Mouse (Mus musculus) gastrocnemius, postnatal 14 days (tissue): ENCODE measurements around the gene Fcor. TPM values are rescaled to one million over a fixed set of nuclear protein-coding genes. Genes with fewer than 3 reads are reported as not detected.

Experiments
- DNase-seq: peaks from one replicate; pipeline ENCODE4 v3.0.0; 2021; ENCODE audit warnings: mixed read lengths
- intact Hi-C: fragments of 180-260 bp; cut with DNase I; formaldehyde crosslinking; loops from one replicate; pipeline ENCODE4 v1.15.1; 2025; ENCODE audit warnings: low total_unique reads
- total RNA-seq, 2 experiments: library from RNA; stranded (reverse); gene quantifications; 2 replicates each; pipeline ENCODE4 v1.2.3; 2021

Gene Fcor
- total RNA-seq, 2 experiments from 2014 or later: 1.2 to 3.0 TPM

GRCm38 (mm10) chr8:3630647-3631477 lies 41.3 kb downstream of the Fcor start, which contains the start of gene Stxbp2:
Stxbp2 (plus strand) TSS chr8:3630955.
- intact Hi-C loops: no loop called here
- no peak for DNase-seq

- DNase-seq: no peak
- intact Hi-C loops: loop anchor here (10.0 kb wide), 1 partner anchor 47 kb away; the partner anchor contains the start of genes Fcor and Trappc5
These were observed 44.1 kb downstream of the Fcor start for GRCm38 (mm10) chr8:3628014-3628413.

- intact Hi-C loops: loop anchor here (10.0 kb wide), 1 partner anchor 48 kb away; the partner anchor contains the start of genes Fcor and Trappc5
- no peak for DNase-seq
These were observed 45.2 kb downstream of the Fcor start for GRCm38 (mm10) chr8:3626971-3627370.

- intact Hi-C loops: loop anchor here (10.0 kb wide), 1 partner anchor 49 kb away; the partner anchor contains the start of genes Fcor and Trappc5
- no peak for DNase-seq
These were observed 46.7 kb downstream of the Fcor start, which contains the start of gene Pcp2 for GRCm38 (mm10) chr8:3625445-3625844. Pcp2 (minus strand) TSS chr8:3625545.

GRCm38 (mm10) chr8:3622119-3622518 lies 50.0 kb downstream of the Fcor start:
- intact Hi-C loops: loop anchor here (10.0 kb wide), 1 partner anchor 53 kb away; the partner anchor contains the start of genes Fcor and Trappc5
- no peak for DNase-seq

GRCm38 (mm10) chr8:3621199-3621970 lies 50.8 kb downstream of the Fcor start, which contains the start of the genes Xab2 and Pet100:
Xab2 (minus strand) TSS chr8:3621316.
Pet100 (plus strand) TSS chr8:3621548.
- intact Hi-C loops: loop anchor here (10.0 kb wide), 1 partner anchor 53 kb away; the partner anchor contains the start of genes Fcor and Trappc5

More at GRCm38 (mm10) chr8:3621199-3621970, 50.8 kb downstream of the Fcor start, which contains the start of the genes Xab2 and Pet100:
- peak; percentile 97 for DNase-seq

Other genes with a start within 250 kb of the Fcor start
- gene Pex11g, start 204.7 kb downstream of the Fcor start, total RNA-seq: 1 to 10 TPM; 2.4 to 2.7 TPM
- gene Tex45, start 201.5 kb downstream of the Fcor start, total RNA-seq: not detected
- 10 to 100 TPM; 16.5 to 17.6 TPM for gene Zfp358, start 179.2 kb downstream of the Fcor start, total RNA-seq
- 10 to 100 TPM; 16.5 to 17.4 TPM for gene Mcoln1, start 171.9 kb downstream of the Fcor start, total RNA-seq
- gene Pnpla6, start 157.0 kb downstream of the Fcor start, total RNA-seq: 10 to 100 TPM in 1 of 2 experiments, 1 to 10 TPM in 1; 7.9 to 11.1 TPM
- gene C330021F23Rik, start 104.4 kb downstream of the Fcor start, total RNA-seq: not detected
- gene Camsap3, start 85.1 kb downstream of the Fcor start, total RNA-seq: under 1 TPM; 0.55 to 0.78 TPM
- gene Xab2, start 51.0 kb downstream of the Fcor start, total RNA-seq: 10 to 100 TPM; 11.0 to 12.5 TPM
- gene Pet100, start 50.8 kb downstream of the Fcor start, total RNA-seq: 10 to 100 TPM; 78.8 to 79.7 TPM
- gene Pcp2, start 46.8 kb downstream of the Fcor start, total RNA-seq: under 1 TPM in 1 of 2 experiments, not detected in 1; 0.51 TPM
- gene Stxbp2, start 41.4 kb downstream of the Fcor start, total RNA-seq: 1 to 10 TPM; 1.6 to 3.8 TPM
- gene Retn, start 16.6 kb downstream of the Fcor start, total RNA-seq: 1 to 10 TPM in 1 of 2 experiments, not detected in 1; 1.2 TPM
- not detected for gene Mcemp1, start 6.6 kb downstream of the Fcor start, total RNA-seq
- gene Trappc5, start 3.9 kb upstream of the Fcor start, total RNA-seq: 10 to 100 TPM; 20.1 to 20.9 TPM
- under 1 TPM; 0.91 to 0.94 TPM for gene Fcer2a, start 21.8 kb upstream of the Fcor start, total RNA-seq
- gene Clec4g, start 48.3 kb upstream of the Fcor start, total RNA-seq: under 1 TPM in 1 of 2 experiments, not detected in 1; 0.14 TPM
- gene Cd209a, start 76.6 kb upstream of the Fcor start, total RNA-seq: not detected
- gene Cd209e, start 181.9 kb upstream of the Fcor start, total RNA-seq: not detected
- gene Cd209d, start 206.2 kb upstream of the Fcor start, total RNA-seq: under 1 TPM in 1 of 2 experiments, not detected in 1; 0.24 TPM